Mouse (Mus musculus): ENCODE measurements around the gene Ribc1.

Gene Ribc1

GRCm38 (mm10) chrX:152016151-152017145, at the start of gene Ribc1, which contains the start of gene Smc1a:
Gene Ribc1, minus strand, starts transcription at chrX:152016295.
Gene Smc1a, plus strand, starts transcription at chrX:152016428.
- in situ Hi-C loops (cut with MboI) = no loop called here

GRCm38 (mm10) chrX:152065674-152066073, 49.6 kb upstream of the Ribc1 start:
- in situ Hi-C loops (cut with MboI) = no loop called here

- in situ Hi-C loops (cut with MboI) = no loop called here
Measured at GRCm38 (mm10) chrX:152054094-152054493, 38.0 kb upstream of the Ribc1 start.

GRCm38 (mm10) chrX:152052546-152052945, 36.5 kb upstream of the Ribc1 start:
- in situ Hi-C loops (cut with MboI) = no loop called here

GRCm38 (mm10) chrX:152047230-152047629, 31.1 kb upstream of the Ribc1 start:
- in situ Hi-C loops (cut with MboI) = no loop called here

- in situ Hi-C loops (cut with MboI) = no loop called here
Measured at GRCm38 (mm10) chrX:152039865-152040264, 23.8 kb upstream of the Ribc1 start.

- in situ Hi-C loops (cut with MboI) = no loop called here
Measured at GRCm38 (mm10) chrX:152019294-152019693, 3.2 kb upstream of the Ribc1 start.

- in situ Hi-C loops (cut with MboI) = no loop called here
Measured at GRCm38 (mm10) chrX:152017186-152017585, 1.1 kb upstream of the Ribc1 start.

GRCm38 (mm10) chrX:152015752-152016150, 344 bp downstream of the Ribc1 start:
- in situ Hi-C loops (cut with MboI) = no loop called here

- in situ Hi-C loops (cut with MboI) = no loop called here
Measured at GRCm38 (mm10) chrX:152007863-152008262, 8.2 kb downstream of the Ribc1 start.

GRCm38 (mm10) chrX:152002865-152003264, 13.2 kb downstream of the Ribc1 start:
- in situ Hi-C loops (cut with MboI) = no loop called here

- in situ Hi-C loops (cut with MboI) = no loop called here
Measured at GRCm38 (mm10) chrX:152001737-152002710, 14.1 kb downstream of the Ribc1 start, which contains the start of gene Hsd17b10. Gene Hsd17b10, plus strand, starts transcription at chrX:152001845.

- in situ Hi-C loops (cut with MboI) = no loop called here
Measured at GRCm38 (mm10) chrX:152001182-152001684, 14.9 kb downstream of the Ribc1 start.

- in situ Hi-C loops (cut with MboI) = no loop called here
Measured at GRCm38 (mm10) chrX:151999006-151999710, 16.9 kb downstream of the Ribc1 start.

Measured in mature B cell (primary cell).